ENCODE assay signal across 8 mouse cellular contexts in the genomic region with DNA sequence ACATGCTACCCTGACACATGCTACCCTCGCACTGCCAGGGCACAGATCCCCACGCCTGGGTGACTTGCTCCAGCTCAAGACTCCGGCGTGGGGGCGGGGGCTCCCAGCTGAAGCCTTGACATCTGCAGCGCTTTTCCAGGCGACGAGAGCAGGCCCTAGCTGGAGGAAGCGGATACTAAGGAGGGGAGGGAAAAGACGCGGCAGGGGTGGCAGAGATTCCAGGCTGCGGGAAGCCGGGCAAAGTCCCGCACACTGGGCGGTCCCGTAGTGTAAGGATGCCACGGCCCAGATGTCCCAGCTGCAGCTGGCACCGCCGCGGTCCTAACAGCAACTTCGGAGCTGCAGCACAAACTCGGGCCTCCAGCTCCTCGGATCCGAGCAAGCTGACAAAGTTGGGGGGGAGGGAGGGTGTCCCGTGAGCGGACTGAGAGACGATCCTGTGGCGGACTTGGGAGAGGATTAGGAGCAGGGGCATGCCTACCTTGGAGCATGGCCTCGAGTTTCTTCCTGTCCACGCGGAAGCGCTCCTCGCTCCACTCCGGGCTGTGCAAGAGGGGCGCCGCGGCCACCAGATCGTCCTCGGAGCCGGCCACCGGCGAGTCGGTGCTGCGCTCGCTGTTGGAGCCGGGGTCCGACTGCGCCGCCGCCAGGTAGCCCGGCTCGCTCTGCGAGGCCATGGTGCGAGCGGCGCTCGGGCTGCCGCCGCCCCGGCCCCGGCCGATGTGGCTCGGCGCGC. TPM values are rescaled to one million over a fixed set of nuclear protein-coding genes. Genes with fewer than 3 reads are reported as not detected.
DNase-seq lines count a peak whose midpoint lies in the region; ATAC-seq and TF ChIP-seq lines count a peak whose summit lies in the region.

No protein-coding gene starts in this region.

- no peaks in the 10 kb centered on the region for H3K79me2 ChIP-seq in heart, adult 2 months (replicated peaks; ENCODE audit: control insufficient read depth, insufficient read depth, low read length)

- H3K27ac ChIP-seq in left cerebral cortex, adult 2 months = 0 out of 2 replicates have a peak overlapping the region, but pooled peaks have one; percentile 44
- H3K27ac ChIP-seq in embryonic facial prominence, embryonic 11.5 days (replicated peaks; ENCODE audit: low read depth, low read length) = no peak overlapping the region
- peak overlapping the region; percentile 73 for H3K27ac ChIP-seq in heart, adult 2 months
- H3K27ac ChIP-seq in liver, embryonic 12.5 days = no peak overlapping the region
- H3K27ac ChIP-seq in neural tube, embryonic 11.5 days (ENCODE audit: low read depth, low read length) = no peak overlapping the region

- TF ChIP-seq POLR2A in heart, adult 2 months (IDR thresholded peaks at IDR 0.05; ENCODE audit: insufficient read depth, low read depth, low read length) = 0 out of 2 replicates have a peak, but pooled peaks have one; percentile 19

- peak overlapping the region; percentile 82 for H3K9ac ChIP-seq in embryonic facial prominence, embryonic 11.5 days (replicated peaks; ENCODE audit: low read length)
- H3K9ac ChIP-seq in heart, adult 2 months (ENCODE audit: low read depth, low read length) = peak overlapping the region; percentile 96
- 0 out of 2 replicates have a peak overlapping the region, but pooled peaks have one; percentile 50 for H3K9ac ChIP-seq in liver, embryonic 12.5 days
- H3K9ac ChIP-seq in neural tube, embryonic 11.5 days (ENCODE audit: low read length) = peak overlapping the region; percentile 74

- no peak for TF ChIP-seq CTCF in left cerebral cortex, adult 2 months (IDR thresholded peaks at IDR 0.05)
- no peak for TF ChIP-seq CTCF in heart, adult 2 months (IDR thresholded peaks at IDR 0.05)

- H3K27me3 ChIP-seq in embryonic facial prominence, embryonic 11.5 days (ENCODE audit: control insufficient read depth, insufficient read depth, low read length) = no peaks in the 10 kb centered on the region
- peaks cover 1% of the 10 kb centered on the region; the same call in 1 of the 2 replicates for H3K27me3 ChIP-seq in heart, adult 2 months (ENCODE audit: control insufficient read depth, insufficient read depth, low read length)
- peaks cover 49% of the 10 kb centered on the region for H3K27me3 ChIP-seq in liver, embryonic 12.5 days (replicated peaks)
- peaks cover 5% of the 10 kb centered on the region; the same call in 1 of the 2 replicates for H3K27me3 ChIP-seq in neural tube, embryonic 11.5 days (ENCODE audit: control insufficient read depth, insufficient read depth, low read length)

- intact Hi-C loops in left cerebral cortex, adult 2 months (cut with DNase I) = loop anchor here (1.0 kb wide), 1 partner anchor 240 kb away; no protein-coding TSS in a partner anchor
- intact Hi-C loops in heart, adult 2 months (cut with DNase I) = loop anchor here (5.0 kb wide), 1 partner anchor 197 kb away; no protein-coding TSS in a partner anchor

- no peak for TF ChIP-seq EP300 in heart, adult 2 months (IDR thresholded peaks at IDR 0.05; ENCODE audit: insufficient read depth, low read depth, low read length)

- under 1% methylated on average over 63 of the region's 65 CpGs for WGBS in embryonic facial prominence, embryonic 11.5 days
- WGBS in heart, adult 2 months = 2% methylated on average over 65 of the region's 65 CpGs
- WGBS in liver, embryonic 12.5 days (ENCODE audit: insufficient replicate concordance) = 2% methylated on average over 54 of the region's 65 CpGs
- under 1% methylated on average over 53 of the region's 65 CpGs for WGBS in neural tube, embryonic 11.5 days

- no peaks in the 10 kb centered on the region for H3K9me3 ChIP-seq in embryonic facial prominence, embryonic 11.5 days (replicated peaks; ENCODE audit: control insufficient read depth, low read length)
- no peaks in the 10 kb centered on the region for H3K9me3 ChIP-seq in liver, embryonic 12.5 days (replicated peaks)
- H3K9me3 ChIP-seq in neural tube, embryonic 11.5 days (ENCODE audit: control insufficient read depth, low read length) = no peaks in the 10 kb centered on the region

- no peaks in the 10 kb centered on the region for H3K36me3 ChIP-seq in embryonic facial prominence, embryonic 11.5 days (replicated peaks; ENCODE audit: control insufficient read depth, insufficient read depth, low read depth, low read length)
- H3K36me3 ChIP-seq in heart, adult 2 months (ENCODE audit: control insufficient read depth, insufficient read depth, low read length) = no peaks in the 10 kb centered on the region
- no peaks in the 10 kb centered on the region for H3K36me3 ChIP-seq in liver, embryonic 12.5 days
- H3K36me3 ChIP-seq in neural tube, embryonic 11.5 days (ENCODE audit: control insufficient read depth, insufficient read depth, low read length) = no peaks in the 10 kb centered on the region

- ATAC-seq in embryonic facial prominence, embryonic 11.5 days (replicated peaks; ENCODE audit: insufficient number of reproducible peaks, low FRiP score, low TSS enrichment, low read depth) = peak; percentile 86
- peak; percentile 49 for ATAC-seq in liver, embryonic 12.5 days
- ATAC-seq in neural tube, embryonic 11.5 days (ENCODE audit: insufficient read depth, low FRiP score, low TSS enrichment) = peak; percentile 69

- H3K4me1 ChIP-seq in embryonic facial prominence, embryonic 11.5 days (ENCODE audit: control insufficient read depth, insufficient read depth, low read length) = no peaks in the 10 kb centered on the region
- H3K4me1 ChIP-seq in heart, adult 2 months (ENCODE audit: control insufficient read depth, insufficient read depth, low read length) = no peaks in the 10 kb centered on the region; the same call in 1 of the 2 replicates
- H3K4me1 ChIP-seq in liver, embryonic 12.5 days = no peaks in the 10 kb centered on the region
- no peaks in the 10 kb centered on the region for H3K4me1 ChIP-seq in neural tube, embryonic 11.5 days (ENCODE audit: control insufficient read depth, insufficient read depth, low read length)

- H3K4me2 ChIP-seq in embryonic facial prominence, embryonic 11.5 days (ENCODE audit: low read depth, low read length) = peak overlapping the region; percentile 91
- peak overlapping the region; percentile 60 for H3K4me2 ChIP-seq in liver, embryonic 12.5 days
- H3K4me2 ChIP-seq in neural tube, embryonic 11.5 days (ENCODE audit: low read depth) = peak overlapping the region; percentile 94

- H3K4me3 ChIP-seq in left cerebral cortex, adult 2 months = peak overlapping the region; percentile 72
- H3K4me3 ChIP-seq in embryonic facial prominence, embryonic 11.5 days (ENCODE audit: low read depth, low read length) = peak overlapping the region; percentile 61
- H3K4me3 ChIP-seq in heart, adult 2 months = peak overlapping the region; percentile 83
- H3K4me3 ChIP-seq in liver, embryonic 12.5 days = peak overlapping the region; percentile 54
- peak overlapping the region; percentile 67 for H3K4me3 ChIP-seq in neural tube, embryonic 11.5 days (ENCODE audit: low read depth, low read length)

- peak; percentile 38 to 41 for DNase-seq in left cerebral cortex, adult 2 months (ENCODE audit: extremely low spot score in 1 of 2, low spot score in 2 of 2)
- DNase-seq in left cerebral cortex, adult 9 months (ENCODE audit: low spot score in 2 of 2) = no peak
- peak; percentile 63 for DNase-seq in embryonic facial prominence, embryonic 11.5 days (ENCODE audit: low spot score)
- peak; percentile 75 to 76 for DNase-seq in heart, adult 2 months
- DNase-seq in kidney, adult 18-20 months = peak; percentile 87
- peak; percentile 70 for DNase-seq in neural tube, embryonic 11.5 days (ENCODE audit: low spot score)
- peak; percentile 31 to 62 for DNase-seq in urinary bladder, postnatal 4 days (ENCODE audit: low spot score in 2 of 2)

RNA-seq across cellular contexts. Expression of a gene that starts 0.4 kb away (rescaled TPM):
- total RNA-seq in left cerebral cortex, adult 2 months (2021) = 1 to 10 TPM; 5.1 to 6.7 TPM
- polyA plus RNA-seq in embryonic facial prominence, embryonic 11.5 days (2014; fragmentation: Nextera tagmentation; extraction: Ambion mirVana) = 9.0 and 10.4 TPM in 2 replicates
- total RNA-seq in heart, adult 2 months (2021) = 10 to 100 TPM; 14.6 to 17.1 TPM
- polyA plus RNA-seq in heart, adult 2 months (2012; rRNA removed) = 13.7 and 18.7 TPM in 2 replicates
- polyA plus RNA-seq in liver, embryonic 12.5 days (2016; fragmentation: Nextera tagmentation; extraction: Ambion mirVana) = 4.9 and 5.8 TPM in 2 replicates
- 8.5 and 9.0 TPM in 2 replicates for polyA plus RNA-seq in neural tube, embryonic 11.5 days (2014; fragmentation: Nextera tagmentation; extraction: Ambion mirVana)

Comparison
In these comparisons a context has a peak if more than half of its experiments do, and no peak if none do; other contexts are left out.
1. DNase-seq: peak in left cerebral cortex, adult 2 months (2 of 2), embryonic facial prominence, embryonic 11.5 days (single experiment), heart, adult 2 months (2 of 2), kidney, adult 18-20 months (single experiment), neural tube, embryonic 11.5 days (single experiment) and urinary bladder, postnatal 4 days (2 of 2); none in left cerebral cortex, adult 9 months (0 of 2).
2. H3K27ac ChIP-seq: peak in left cerebral cortex, adult 2 months (single experiment) and heart, adult 2 months (single experiment); none in embryonic facial prominence, embryonic 11.5 days (single experiment), liver, embryonic 12.5 days (single experiment) and neural tube, embryonic 11.5 days (single experiment).
3. Peak in every context shown above with its lines, with median percentiles within 50 percentile points of each other: H3K4me3 ChIP-seq, ATAC-seq, H3K4me2 ChIP-seq and H3K9ac ChIP-seq.